Mouse (Mus musculus): Measurements from ENCODE around the gene Stxbp1.

Stxbp1 gene

GRCm38 (mm10) chr2:32795748-32796418 is 51.2 kb downstream of the Stxbp1 start:
- no peak for DNase-seq (ENCODE audit: low spot score in 2 of 2)

GRCm38 (mm10) chr2:32791297-32791696 is 55.7 kb downstream of the Stxbp1 start:
- no peak for DNase-seq (ENCODE audit: low spot score in 2 of 2)

GRCm38 (mm10) chr2:32788581-32788980 is 58.5 kb downstream of the Stxbp1 start:
- DNase-seq (ENCODE audit: low spot score in 2 of 2), result no peak

- DNase-seq (ENCODE audit: low spot score in 2 of 2), result no peak
These were observed 59.9 kb downstream of the Stxbp1 start for GRCm38 (mm10) chr2:32787176-32787575.

GRCm38 (mm10) chr2:32784048-32784681 is 62.9 kb downstream of the Stxbp1 start, which contains the start of gene Cfap157:
Gene Cfap157, minus strand, starts transcription at chr2:32784428.
- DNase-seq (ENCODE audit: low spot score in 2 of 2), result no peak

- no peak for DNase-seq (ENCODE audit: low spot score in 2 of 2)
These were observed 65.3 kb downstream of the Stxbp1 start for GRCm38 (mm10) chr2:32781710-32782109.

GRCm38 (mm10) chr2:32779714-32780113 is 67.3 kb downstream of the Stxbp1 start:
- DNase-seq (ENCODE audit: low spot score in 2 of 2), result no peak

- DNase-seq (ENCODE audit: low spot score in 2 of 2), result peak in 1 of 2 experiments; percentile 53
These were observed 67.9 kb downstream of the Stxbp1 start for GRCm38 (mm10) chr2:32779131-32779530.

GRCm38 (mm10) chr2:32778081-32778480 is 69.0 kb downstream of the Stxbp1 start:
- no peak for DNase-seq (ENCODE audit: low spot score in 2 of 2)

- DNase-seq (ENCODE audit: low spot score in 2 of 2), result no peak
These were observed 70.9 kb downstream of the Stxbp1 start for GRCm38 (mm10) chr2:32776192-32776591.

GRCm38 (mm10) chr2:32775359-32776074 is 71.5 kb downstream of the Stxbp1 start, which contains the start of the genes Ttc16 and Ptrh1:
Gene Ttc16, minus strand, starts transcription at chr2:32775633.
Gene Ptrh1, plus strand, starts transcription at chr2:32775786.
- DNase-seq (ENCODE audit: low spot score in 2 of 2), result peak; percentile 97 to 98

GRCm38 (mm10) chr2:32772626-32773279 is 74.3 kb downstream of the Stxbp1 start:
- no peak for DNase-seq (ENCODE audit: low spot score in 2 of 2)

GRCm38 (mm10) chr2:32771886-32772285 is 75.2 kb downstream of the Stxbp1 start:
- no peak for DNase-seq (ENCODE audit: low spot score in 2 of 2)

- DNase-seq (ENCODE audit: low spot score in 2 of 2), result no peak
These were observed 77.5 kb downstream of the Stxbp1 start for GRCm38 (mm10) chr2:32769327-32770085.

GRCm38 (mm10) chr2:32768661-32769285 is 78.3 kb downstream of the Stxbp1 start:
- DNase-seq (ENCODE audit: low spot score in 2 of 2), result no peak

GRCm38 (mm10) chr2:32767241-32767640 is 79.8 kb downstream of the Stxbp1 start:
- DNase-seq (ENCODE audit: low spot score in 2 of 2), result no peak

GRCm38 (mm10) chr2:32763353-32763752 is 83.7 kb downstream of the Stxbp1 start:
- DNase-seq (ENCODE audit: low spot score in 2 of 2), result no peak

- DNase-seq (ENCODE audit: low spot score in 2 of 2), result no peak
These were observed 85.2 kb downstream of the Stxbp1 start for GRCm38 (mm10) chr2:32761859-32762258.

- DNase-seq (ENCODE audit: low spot score in 2 of 2), result no peak
These were observed 85.7 kb downstream of the Stxbp1 start for GRCm38 (mm10) chr2:32761361-32761760.

GRCm38 (mm10) chr2:32759001-32759400 is 88.0 kb downstream of the Stxbp1 start:
- no peak for DNase-seq (ENCODE audit: low spot score in 2 of 2)

- DNase-seq (ENCODE audit: low spot score in 2 of 2), result no peak
These were observed 88.5 kb downstream of the Stxbp1 start for GRCm38 (mm10) chr2:32758503-32758902.

Data from natural killer cell, adult 2 months (primary cell).